Mouse (Mus musculus): ENCODE results near the gene Rhog.

The Rhog gene

GRCm38 (mm10) chr7:102253631-102254030 lies 2.2 kb downstream of the Rhog start:
- no peak for DNase-seq (ENCODE audit: inconsistent age in 2 of 2, low spot score in 1 of 2)

GRCm38 (mm10) chr7:102250631-102251214 lies 5.1 kb downstream of the Rhog start:
- DNase-seq (ENCODE audit: inconsistent age in 2 of 2, low spot score in 1 of 2): peak; percentile 94 to 98

GRCm38 (mm10) chr7:102249896-102250630 lies 5.8 kb downstream of the Rhog start:
- peak; percentile 86 to 95 for DNase-seq (ENCODE audit: inconsistent age in 2 of 2, low spot score in 1 of 2)

- no peak for DNase-seq (ENCODE audit: inconsistent age in 2 of 2, low spot score in 1 of 2)
Measured at GRCm38 (mm10) chr7:102249531-102249895, 6.3 kb downstream of the Rhog start.

GRCm38 (mm10) chr7:102248691-102249404 lies 7.0 kb downstream of the Rhog start:
- peak in 1 of 2 experiments; percentile 56 for DNase-seq (ENCODE audit: inconsistent age in 2 of 2, low spot score in 1 of 2)

- DNase-seq (ENCODE audit: inconsistent age in 2 of 2, low spot score in 1 of 2): peak in 1 of 2 experiments; percentile 42
Measured at GRCm38 (mm10) chr7:102246956-102247797, 8.7 kb downstream of the Rhog start.

GRCm38 (mm10) chr7:102246265-102246664 lies 9.6 kb downstream of the Rhog start:
- DNase-seq (ENCODE audit: inconsistent age in 2 of 2, low spot score in 1 of 2): no peak

GRCm38 (mm10) chr7:102245775-102246174 lies 10.1 kb downstream of the Rhog start:
- peak in 1 of 2 experiments; percentile 55 for DNase-seq (ENCODE audit: inconsistent age in 2 of 2, low spot score in 1 of 2)

- DNase-seq (ENCODE audit: inconsistent age in 2 of 2, low spot score in 1 of 2): no peak
Measured at GRCm38 (mm10) chr7:102244782-102245535, 10.9 kb downstream of the Rhog start.

GRCm38 (mm10) chr7:102243870-102244269 lies 12.0 kb downstream of the Rhog start:
- DNase-seq (ENCODE audit: inconsistent age in 2 of 2, low spot score in 1 of 2): peak in 1 of 2 experiments; percentile 57

- DNase-seq (ENCODE audit: inconsistent age in 2 of 2, low spot score in 1 of 2): no peak
Measured at GRCm38 (mm10) chr7:102242917-102243316, 12.9 kb downstream of the Rhog start.

- DNase-seq (ENCODE audit: inconsistent age in 2 of 2, low spot score in 1 of 2): peak in 1 of 2 experiments; percentile 44
Measured at GRCm38 (mm10) chr7:102242371-102242770, 13.5 kb downstream of the Rhog start.

- no peak for DNase-seq (ENCODE audit: inconsistent age in 2 of 2, low spot score in 1 of 2)
Measured at GRCm38 (mm10) chr7:102239591-102239990, 16.3 kb downstream of the Rhog start.

- DNase-seq (ENCODE audit: inconsistent age in 2 of 2, low spot score in 1 of 2): peak in 1 of 2 experiments; percentile 22
Measured at GRCm38 (mm10) chr7:102238686-102239286, 17.1 kb downstream of the Rhog start.

- no peak for DNase-seq (ENCODE audit: inconsistent age in 2 of 2, low spot score in 1 of 2)
Measured at GRCm38 (mm10) chr7:102233059-102233458, 22.8 kb downstream of the Rhog start.

- peak; percentile 80 to 81 for DNase-seq (ENCODE audit: inconsistent age in 2 of 2, low spot score in 1 of 2)
Measured at GRCm38 (mm10) chr7:102229814-102230213, 26.0 kb downstream of the Rhog start.

GRCm38 (mm10) chr7:102228049-102228670 lies 27.7 kb downstream of the Rhog start:
- no peak for DNase-seq (ENCODE audit: inconsistent age in 2 of 2, low spot score in 1 of 2)

- DNase-seq (ENCODE audit: inconsistent age in 2 of 2, low spot score in 1 of 2): no peak
Measured at GRCm38 (mm10) chr7:102226051-102226450, 29.8 kb downstream of the Rhog start.
